Mouse (Mus musculus): ENCODE results near the gene Inpp4b. TPM values are rescaled to one million over a fixed set of nuclear protein-coding genes. Genes with fewer than 3 reads are reported as not detected.

Gene Inpp4b
- total RNA-seq, 2 experiments from 2014 or later, result 6.7 to 12.6 TPM

DNA sequence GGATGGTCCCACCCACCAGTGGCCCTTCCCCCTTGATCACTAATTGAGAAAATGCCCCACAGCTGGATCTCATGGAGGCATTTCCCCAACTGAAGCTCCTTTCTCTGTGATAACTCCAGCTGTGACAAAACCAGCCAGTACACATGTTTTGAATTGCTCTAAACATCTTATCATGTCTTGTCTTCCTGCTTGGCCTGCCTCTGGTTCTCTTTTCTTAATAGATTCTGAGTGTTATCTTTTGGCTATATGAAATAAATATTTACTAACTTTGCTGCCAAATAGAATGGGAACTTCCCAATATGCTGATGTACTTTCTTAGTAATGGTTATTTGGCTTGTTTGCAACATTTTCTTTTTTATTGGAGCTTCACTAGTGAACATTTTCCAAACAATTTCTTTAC is 389.0 kb downstream of the Inpp4b start:
- DNase-seq, result no peak

DNA sequence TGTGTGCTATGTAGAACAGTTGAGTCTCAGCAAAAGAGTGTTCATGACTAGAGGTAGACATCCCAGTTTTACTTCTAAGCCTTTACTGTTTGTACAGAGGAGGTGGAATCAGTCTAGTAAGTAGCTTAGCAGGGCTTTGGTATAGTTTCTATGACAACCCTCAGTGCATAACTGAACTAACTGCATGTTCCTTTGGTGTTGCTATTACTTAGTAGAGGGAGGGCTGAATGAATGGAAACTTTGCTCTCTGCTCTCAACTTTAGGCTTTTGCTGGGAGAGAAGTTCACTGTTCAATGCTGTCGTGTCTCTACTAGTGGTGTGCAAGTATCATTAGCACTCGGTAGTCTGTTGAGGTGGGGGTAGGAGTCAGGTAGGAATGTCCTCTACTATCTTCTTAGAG is 393.3 kb downstream of the Inpp4b start:
- DNase-seq, result no peak

GRCm38 (mm10) chr8:81736103-81736502 is 393.7 kb downstream of the Inpp4b start:
- no peak for DNase-seq

DNA sequence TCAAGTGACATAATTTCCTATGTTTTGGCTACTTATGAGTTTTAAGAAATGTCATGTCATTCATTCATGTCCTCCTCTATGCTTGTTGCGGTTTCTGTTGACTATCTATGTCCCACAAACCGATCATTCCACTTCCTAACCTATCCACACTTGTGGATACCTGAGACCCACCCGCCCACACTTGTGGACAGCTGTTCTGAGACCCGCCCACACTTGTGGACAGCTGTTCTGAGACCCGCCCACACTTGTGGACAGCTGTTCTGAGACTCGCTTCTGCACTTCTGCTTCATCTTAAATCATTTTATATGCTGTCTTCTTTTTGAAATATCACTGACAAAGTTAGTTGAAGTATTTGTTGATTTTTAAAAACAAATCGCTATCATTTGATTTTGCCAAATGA is 400.2 kb downstream of the Inpp4b start:
- DNase-seq, result no peak

DNA sequence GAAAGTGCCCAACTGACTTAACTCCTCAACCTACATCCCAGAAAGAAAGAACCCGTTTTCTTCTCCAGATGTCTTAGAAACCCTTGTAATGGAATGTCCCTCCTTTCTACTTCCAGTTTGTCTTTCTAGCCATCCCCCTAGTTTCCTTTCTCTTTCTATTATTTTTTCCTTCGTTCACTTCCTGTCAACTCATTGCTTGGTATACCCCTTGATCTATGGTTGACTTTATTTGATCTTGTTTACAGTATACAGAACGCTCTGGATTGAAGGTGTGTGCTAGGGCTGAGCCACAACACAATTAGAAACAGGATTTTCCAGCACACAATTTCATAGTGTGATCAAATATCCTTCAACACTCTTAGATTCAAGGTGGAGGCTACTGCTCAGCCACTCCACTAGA is 400.7 kb downstream of the Inpp4b start:
- DNase-seq, result no peak

DNA sequence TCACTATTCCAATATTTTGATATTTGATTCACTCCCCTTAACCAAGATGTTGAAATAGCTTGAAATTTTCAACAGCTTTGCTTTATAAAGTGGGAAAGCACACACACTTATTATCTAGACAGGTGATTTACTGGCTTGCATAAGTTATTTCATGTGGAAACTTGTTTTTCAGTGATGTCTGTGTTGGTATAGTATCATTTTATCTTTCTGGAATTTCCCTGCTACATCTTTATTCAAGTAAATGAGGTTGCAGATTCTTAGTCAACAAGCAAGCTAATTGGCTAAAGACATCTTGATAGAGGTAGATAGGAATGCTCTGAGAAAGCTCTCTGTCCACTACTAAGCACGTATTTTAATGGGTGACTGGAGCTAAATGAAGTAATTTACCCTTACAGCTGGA is 403.1 kb downstream of the Inpp4b start:
- no peak for DNase-seq

- DNase-seq, result no peak
Measured at GRCm38 (mm10) chr8:81751159-81751558, 408.8 kb downstream of the Inpp4b start.

- DNase-seq, result no peak
Measured at GRCm38 (mm10) chr8:81756663-81757062, 414.3 kb downstream of the Inpp4b start.

DNA sequence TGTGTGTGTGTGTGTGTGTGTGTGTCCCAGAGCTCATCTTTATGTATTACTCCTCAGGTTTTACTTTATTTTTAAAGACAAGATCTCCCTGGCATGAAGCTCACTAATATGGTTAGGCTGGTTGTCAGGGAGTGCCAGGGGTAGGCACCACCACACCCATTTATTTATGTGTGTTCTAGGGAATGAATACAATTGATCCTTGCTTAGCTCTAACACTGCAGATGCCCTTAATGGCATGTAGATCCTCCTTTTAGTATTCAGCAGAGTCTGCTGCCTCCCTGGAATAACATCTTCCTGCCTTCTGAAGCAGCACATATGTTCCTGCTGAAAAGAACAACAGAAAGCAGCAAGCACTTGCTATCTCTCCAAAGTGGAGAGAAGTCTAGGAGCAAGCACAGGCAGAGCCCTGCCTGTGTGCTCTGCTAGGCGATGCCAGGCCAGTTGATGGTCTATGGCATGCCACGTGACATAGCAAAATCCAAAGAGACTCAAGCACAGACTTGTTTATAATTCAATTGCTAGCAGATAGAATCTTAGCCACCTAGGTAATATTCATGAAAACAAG is 415.3 kb downstream of the Inpp4b start:
- DNase-seq, result no peak

GRCm38 (mm10) chr8:81761466-81761865 is 419.1 kb downstream of the Inpp4b start:
- no peak for DNase-seq

GRCm38 (mm10) chr8:81766033-81766432 is 423.7 kb downstream of the Inpp4b start:
- DNase-seq, result no peak

GRCm38 (mm10) chr8:81767411-81768312 is 425.3 kb downstream of the Inpp4b start:
- peak; percentile 31 for DNase-seq

- no peak for DNase-seq
Measured at GRCm38 (mm10) chr8:81768313-81768675, 425.9 kb downstream of the Inpp4b start.

DNA sequence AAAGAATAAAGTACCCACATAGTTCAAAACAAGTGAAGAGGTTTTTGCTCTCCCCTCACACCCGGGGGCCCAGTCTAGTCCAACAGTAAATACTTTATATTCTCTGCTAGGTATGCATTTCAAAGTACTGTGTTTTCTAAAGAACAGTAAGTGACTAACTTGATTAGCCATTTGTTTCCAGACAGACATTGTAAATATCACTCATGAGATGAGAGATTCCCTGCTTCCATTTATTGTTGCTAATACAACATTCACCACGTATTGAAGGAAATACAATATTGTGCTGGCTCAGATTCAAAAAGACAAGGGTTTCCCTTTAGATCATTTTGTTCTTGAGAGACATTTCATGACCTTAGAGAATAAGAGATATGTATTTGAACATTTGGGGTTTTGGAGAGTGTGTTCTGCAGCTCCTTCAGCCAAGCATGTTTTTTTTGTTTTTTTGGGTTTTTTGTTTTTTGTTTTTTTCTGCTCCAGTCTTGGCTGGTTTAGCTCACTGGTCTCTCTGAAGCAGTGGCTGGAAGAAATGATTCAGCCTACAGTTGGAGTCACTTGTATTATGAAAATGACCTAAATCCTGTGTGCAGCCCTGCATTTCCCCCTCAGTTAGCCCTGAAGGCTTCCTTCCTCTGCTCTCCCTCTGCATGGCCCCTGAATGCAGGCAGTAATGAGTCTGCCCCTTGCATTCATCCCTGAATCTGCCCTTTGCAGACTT is 426.5 kb downstream of the Inpp4b start:
- DNase-seq, result no peak

DNA sequence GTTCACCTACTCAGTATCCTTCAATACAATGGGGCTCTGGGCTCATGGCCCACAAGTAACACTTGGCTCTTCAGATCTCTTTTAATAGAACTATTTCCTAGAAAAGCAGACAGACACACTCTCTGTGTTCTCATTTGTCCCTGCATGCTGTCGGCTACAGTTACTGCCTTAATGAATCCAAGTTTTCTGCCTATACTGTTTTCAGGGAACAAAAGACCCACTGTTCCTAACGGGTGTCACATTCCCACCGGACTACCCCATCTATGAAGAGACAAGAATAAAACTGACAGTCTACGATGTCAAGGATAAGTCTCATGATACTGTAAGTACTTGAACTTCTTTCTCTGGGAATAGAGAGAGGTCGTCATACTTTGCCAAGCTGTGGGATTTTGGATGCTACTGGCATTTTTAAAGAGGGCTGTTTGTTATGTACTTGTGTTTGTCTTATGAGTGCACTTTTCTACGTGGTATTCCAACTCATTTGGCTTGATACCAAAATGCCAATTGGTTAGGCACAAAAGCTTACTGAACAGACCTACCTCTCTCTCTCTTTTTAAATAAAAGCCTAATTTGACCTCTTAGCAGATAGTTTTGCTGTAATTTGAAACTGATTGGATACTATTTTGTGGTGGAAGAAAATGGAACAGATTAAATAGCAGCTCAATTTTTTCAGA is 428.4 kb downstream of the Inpp4b start:
- no peak for DNase-seq

- DNase-seq, result no peak
Measured at GRCm38 (mm10) chr8:81772855-81773254, 430.5 kb downstream of the Inpp4b start.

DNA sequence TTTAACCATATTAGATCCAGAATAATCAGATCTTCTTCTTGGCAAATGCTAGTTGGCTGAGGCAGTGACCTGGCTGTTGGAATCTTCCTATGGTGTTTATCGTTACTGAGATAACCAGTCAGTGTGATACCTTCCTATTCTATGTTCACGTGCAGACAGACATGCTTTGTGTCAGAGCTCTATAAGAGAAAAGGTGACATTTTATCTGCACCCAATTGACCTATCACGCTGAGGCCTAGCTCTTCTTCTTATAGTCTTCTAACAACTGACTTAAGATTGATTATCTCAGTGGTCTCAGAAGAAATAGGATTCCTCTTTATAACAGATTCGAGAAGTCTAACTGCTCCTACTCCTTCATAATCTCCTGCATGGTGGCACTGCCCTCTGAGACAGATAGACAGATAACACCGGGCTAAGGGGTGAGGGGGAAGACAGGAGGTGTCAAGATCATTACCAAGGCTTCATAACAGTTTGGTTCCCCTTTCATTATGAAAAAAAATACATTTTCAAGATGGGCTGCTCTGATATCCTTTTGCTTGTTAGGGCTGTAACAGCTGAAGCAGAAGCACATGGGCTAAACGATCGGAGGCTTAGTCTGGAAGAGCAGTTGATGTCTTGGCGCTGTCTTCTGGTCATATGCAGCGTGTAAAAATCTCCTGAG is 431.1 kb downstream of the Inpp4b start:
- no peak for DNase-seq

DNA sequence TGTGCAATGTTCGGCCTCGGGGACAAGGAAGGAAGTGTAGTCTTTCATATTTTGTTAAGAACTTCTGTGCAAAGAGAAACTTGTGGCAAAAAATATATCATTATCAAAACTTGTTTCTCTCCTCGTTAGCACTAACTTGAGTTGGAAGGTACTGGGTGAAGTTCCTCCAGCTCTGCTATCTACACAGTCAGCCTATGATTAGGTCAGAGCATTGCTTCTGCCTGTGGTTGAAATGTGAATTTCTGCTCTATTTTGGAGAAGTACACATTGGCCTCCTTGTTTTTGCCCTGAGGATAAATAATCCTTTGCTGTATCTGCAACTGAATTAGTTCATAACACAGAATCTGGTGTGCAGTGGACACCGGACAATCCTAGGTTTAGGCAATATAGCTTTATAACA is 431.7 kb downstream of the Inpp4b start:
- DNase-seq, result no peak

DNA sequence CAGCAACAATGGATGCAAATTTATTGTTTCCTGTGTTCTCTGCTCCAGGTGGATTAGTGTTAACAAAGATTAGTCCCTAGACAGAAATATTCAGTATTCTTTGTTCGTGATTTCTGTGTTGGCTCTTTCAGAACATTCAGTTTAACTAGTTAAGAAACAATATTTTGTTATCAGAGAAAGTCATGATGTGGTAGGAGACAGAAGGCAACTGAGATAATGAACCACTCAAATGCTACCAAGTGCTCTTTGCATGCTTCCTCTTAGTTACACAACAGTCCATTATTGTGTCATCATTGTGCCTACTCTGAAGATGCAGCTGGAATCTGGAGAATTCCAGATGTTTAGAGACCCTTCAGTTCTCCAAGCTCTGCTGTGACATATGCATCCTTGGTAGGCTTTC is 432.1 kb downstream of the Inpp4b start:
- no peak for DNase-seq

DNA sequence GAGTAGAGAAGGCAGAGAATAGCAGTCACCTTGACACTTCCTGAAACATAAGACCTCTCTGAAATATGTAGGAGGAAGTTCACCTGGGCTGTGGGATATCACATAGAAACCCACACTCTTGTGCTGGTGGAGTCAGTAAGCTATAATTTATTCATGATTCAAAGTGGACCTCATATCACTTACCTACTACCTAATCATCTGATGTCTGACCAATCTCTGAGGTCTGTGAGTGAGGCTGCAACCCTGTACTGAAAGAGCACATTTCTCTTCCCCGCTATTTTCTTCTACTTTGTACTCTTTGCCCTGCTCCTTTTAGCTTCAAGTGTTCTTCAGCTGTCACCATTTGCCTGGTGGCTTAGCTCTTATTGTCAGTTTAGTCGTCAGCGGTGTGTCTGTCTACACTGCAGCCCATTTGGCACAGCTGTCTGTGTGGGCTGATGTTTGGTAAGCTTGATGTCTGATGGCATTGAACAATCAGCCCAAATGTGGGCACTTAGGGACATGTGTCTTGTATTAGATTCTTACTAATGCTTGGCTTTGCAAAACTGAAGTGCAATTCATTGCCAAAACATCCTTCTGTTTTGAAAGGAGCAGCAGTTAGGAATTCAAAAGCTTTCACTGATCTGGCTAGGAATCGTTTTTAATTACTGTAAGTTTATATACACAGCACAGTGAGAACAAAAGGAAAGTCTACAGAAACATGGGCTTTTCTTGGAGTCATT is 434.3 kb downstream of the Inpp4b start:
- no peak for DNase-seq

DNA sequence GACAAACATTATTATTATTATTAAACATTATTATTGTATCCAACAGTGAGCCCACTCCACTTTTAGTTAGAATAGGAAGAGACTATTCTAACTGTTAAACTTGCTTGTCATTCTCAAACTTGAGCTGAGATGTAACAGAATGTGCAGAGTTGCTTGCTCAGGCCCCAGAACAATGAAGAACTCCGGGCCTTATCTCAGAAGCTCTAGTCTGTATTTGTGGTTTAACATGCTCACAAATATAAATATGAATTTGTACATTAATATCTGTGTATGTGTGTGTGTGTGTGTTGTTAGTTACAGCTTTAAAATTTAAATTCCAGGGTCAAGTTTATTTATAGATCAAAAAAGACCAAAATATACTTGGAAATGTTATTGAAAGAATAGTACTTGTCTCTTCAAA is 435.3 kb downstream of the Inpp4b start:
- no peak for DNase-seq

DNA sequence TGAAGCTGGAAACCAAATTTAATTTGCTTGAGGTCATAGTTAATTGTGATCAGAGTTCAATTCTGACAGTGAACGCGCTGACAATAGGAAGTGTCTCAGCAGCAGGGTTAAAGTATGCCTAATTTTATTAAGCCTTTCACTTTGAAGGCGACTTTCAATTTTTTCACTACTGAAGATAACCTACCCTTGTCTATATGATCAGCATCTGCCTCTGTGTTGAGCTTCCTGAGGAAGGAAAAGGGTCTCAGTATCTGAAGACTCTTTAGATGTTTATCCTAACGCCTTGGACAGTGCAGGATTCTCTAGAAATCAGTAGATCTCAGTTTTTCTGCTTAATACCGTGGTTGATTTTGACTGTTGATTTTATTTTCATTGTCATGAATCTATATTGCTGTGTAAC is 437.1 kb downstream of the Inpp4b start:
- DNase-seq, result no peak
